Mouse (Mus musculus): ENCODE measurements at regions not wholly inside any gene's neighbourhood (a gene's known extent, or its start where the extent isn't known, plus 50 kb on each side); places are given as distances from the start of the nearest gene placed in this dataset.
"Not testable (repeated sequence)": the region's sequence is repeated elsewhere in the genome, so short reads cannot be mapped to it uniquely, and the experiment has no call there.

DNA sequence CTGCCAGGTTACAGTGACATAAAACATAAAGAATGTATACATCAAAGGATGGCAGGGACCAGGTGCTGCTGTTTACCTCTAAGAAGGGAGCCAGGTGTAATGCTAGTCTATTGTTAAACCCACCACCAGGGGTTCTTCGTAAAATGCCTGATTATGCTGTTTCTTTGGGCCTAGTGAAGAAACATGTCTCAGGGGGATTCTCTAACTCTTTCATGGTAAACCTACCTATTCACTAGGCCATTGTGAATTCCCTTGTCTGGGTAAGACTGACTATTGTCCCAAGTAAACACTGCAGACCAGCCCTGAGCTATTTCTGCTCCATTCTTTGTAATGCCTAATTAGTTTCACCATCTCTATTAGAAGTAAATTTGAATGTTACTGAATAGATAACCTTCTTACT is 194.3 kb upstream of the Tmem47 start:
- H3K4me2 ChIP-seq (ENCODE audit: low read depth); H3K4me3 ChIP-seq; H3K79me2 ChIP-seq (ENCODE audit: control insufficient read depth, insufficient read depth); H3K27me3 ChIP-seq (ENCODE audit: control insufficient read depth, insufficient read depth, insufficient read length); H3ac ChIP-seq (ENCODE audit: control insufficient read depth, insufficient read length); H3K36me3 ChIP-seq (ENCODE audit: control insufficient read depth, insufficient read depth): not testable (repeated sequence)

DNA sequence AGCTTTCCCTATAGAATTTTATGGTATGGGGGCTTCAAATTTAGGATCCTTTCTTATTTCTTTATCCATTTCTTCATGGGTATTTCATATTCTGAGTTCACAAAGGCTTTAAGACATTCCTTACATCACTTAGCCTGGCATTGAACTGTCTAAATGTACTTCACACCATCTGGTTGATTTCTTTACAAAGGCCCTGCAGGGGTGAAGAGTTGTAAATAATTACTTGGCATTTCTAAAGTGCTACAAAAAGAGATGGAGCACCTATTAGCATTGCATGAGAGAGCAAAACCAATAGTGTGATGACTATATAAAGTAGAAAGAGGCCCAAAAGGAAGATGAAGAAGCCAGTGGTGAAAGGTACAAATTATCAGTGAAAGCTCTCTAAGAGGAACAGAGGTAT is 169.0 kb upstream of the Tmem47 start:
- H3K79me2 ChIP-seq (ENCODE audit: control insufficient read depth, insufficient read depth) = no peaks in the 10 kb centered on the region
- TF ChIP-seq TCF12 (IDR thresholded peaks at IDR 0.05; ENCODE audit: insufficient read depth, poor library complexity, severe bottlenecking) = no peak
- TF ChIP-seq MYOD1 (IDR thresholded peaks at IDR 0.05; ENCODE audit: control insufficient read depth in 1 of 3, insufficient read length in 2 of 3, low read depth in 2 of 3) = no peak
- TF ChIP-seq CEBPB (IDR thresholded peaks at IDR 0.05; ENCODE audit: insufficient read depth, poor library complexity, severe bottlenecking) = no peak
- TF ChIP-seq POLR2AphosphoS2 (IDR thresholded peaks at IDR 0.05; ENCODE audit: insufficient read length, low read depth) = no peak
- no peak for TF ChIP-seq MYOG (IDR thresholded peaks at IDR 0.05; ENCODE audit: control insufficient read depth in 1 of 3, insufficient read depth in 1 of 3, insufficient read length in 2 of 3, low read depth in 2 of 3)
- H3K4me2 ChIP-seq (ENCODE audit: low read depth) = no peak overlapping the region
- H3ac ChIP-seq (ENCODE audit: control insufficient read depth, insufficient read length) = no peak overlapping the region
- no peaks in the 10 kb centered on the region for H3K36me3 ChIP-seq (ENCODE audit: control insufficient read depth, insufficient read depth)
- no peaks in the 10 kb centered on the region for H3K27me3 ChIP-seq (ENCODE audit: control insufficient read depth, insufficient read depth, insufficient read length)
- no peak overlapping the region for H3K4me3 ChIP-seq

DNA sequence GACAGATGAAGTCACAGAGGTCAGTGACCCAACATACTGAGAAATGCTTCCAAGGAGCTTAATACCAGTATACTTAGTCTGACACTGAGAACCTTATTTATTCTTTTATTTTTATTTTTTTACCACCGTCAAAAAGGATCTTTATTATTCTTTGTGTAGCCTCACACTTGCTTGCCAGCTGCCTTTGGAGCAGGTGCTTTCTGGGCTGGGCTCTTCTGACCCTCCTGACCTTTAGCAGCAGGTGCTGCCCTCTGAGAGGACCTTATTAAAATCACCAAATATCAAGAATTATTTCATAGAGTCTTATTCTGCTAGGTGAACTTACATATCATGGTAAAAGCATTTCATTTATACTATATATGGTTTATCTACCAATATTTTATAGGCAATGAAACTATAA is 137.8 kb upstream of the Tmem47 start:
- Histone ChIP-seq H3K36me3 (ENCODE audit: control insufficient read depth, insufficient read depth) (no peaks in the 10 kb centered on the region), H3K79me2 (ENCODE audit: control insufficient read depth, insufficient read depth) (no peaks in the 10 kb centered on the region), H3ac (ENCODE audit: control insufficient read depth, insufficient read length) (no peak overlapping the region), H3K27me3 (ENCODE audit: control insufficient read depth, insufficient read depth, insufficient read length) (no peaks in the 10 kb centered on the region), H3K4me3 (no peak overlapping the region), H3K4me2 (ENCODE audit: low read depth) (no peak overlapping the region)
- TF ChIP-seq POLR2AphosphoS2 (IDR thresholded peaks at IDR 0.05; ENCODE audit: insufficient read length, low read depth) = no peak
- TF ChIP-seq TCF12 (IDR thresholded peaks at IDR 0.05; ENCODE audit: insufficient read depth, poor library complexity, severe bottlenecking) = peak; percentile 53
- TF ChIP-seq MYOD1 (IDR thresholded peaks at IDR 0.05; ENCODE audit: control insufficient read depth in 1 of 3, insufficient read length in 2 of 3, low read depth in 2 of 3) = peak in 2 of 3 experiments; percentile 9 to 52
- TF ChIP-seq MYOG (IDR thresholded peaks at IDR 0.05; ENCODE audit: control insufficient read depth in 1 of 3, insufficient read depth in 1 of 3, insufficient read length in 2 of 3, low read depth in 2 of 3) = peak in 1 of 3 experiments; percentile 47
- TF ChIP-seq E2F4 (IDR thresholded peaks at IDR 0.05; ENCODE audit: insufficient read depth) = no peak

All from myocyte (in vitro differentiated cells).